Mouse (Mus musculus): Measurements from ENCODE around the gene Lrmda. TPM values are rescaled to one million over a fixed set of nuclear protein-coding genes. Genes with fewer than 3 reads are reported as not detected.

The Lrmda gene
- polyA plus RNA-seq, 1 experiment from 2014 or later: not detected

- no peaks in the 10 kb centered on the region for H3K36me3 ChIP-seq (ENCODE audit: control insufficient read depth, insufficient read depth, low read length)
- no peaks in the 10 kb centered on the region for H3K4me1 ChIP-seq (ENCODE audit: control insufficient read depth, insufficient read depth, low read length)
- H3K9ac ChIP-seq (replicated peaks; ENCODE audit: low read length): no peak overlapping the region
- WGBS: 94% methylated on average over 4 of the region's 4 CpGs
- ATAC-seq (ENCODE audit: low FRiP score, low TSS enrichment) (no peak), DNase-seq (no peak)
- no peak overlapping the region for H3K27ac ChIP-seq (replicated peaks; ENCODE audit: low read depth, low read length)
- no peaks in the 10 kb centered on the region for H3K27me3 ChIP-seq (ENCODE audit: control insufficient read depth, insufficient read depth, low read length)
- H3K4me2 ChIP-seq (ENCODE audit: low read length): no peak overlapping the region
- no peaks in the 10 kb centered on the region for H3K9me3 ChIP-seq (ENCODE audit: control insufficient read depth, low read length)
- H3K4me3 ChIP-seq (replicated peaks; ENCODE audit: low read depth, low read length): no peak overlapping the region
Measured at GRCm38 (mm10) chr14:22841136-22841535, 821.6 kb downstream of the Lrmda start.

DNA sequence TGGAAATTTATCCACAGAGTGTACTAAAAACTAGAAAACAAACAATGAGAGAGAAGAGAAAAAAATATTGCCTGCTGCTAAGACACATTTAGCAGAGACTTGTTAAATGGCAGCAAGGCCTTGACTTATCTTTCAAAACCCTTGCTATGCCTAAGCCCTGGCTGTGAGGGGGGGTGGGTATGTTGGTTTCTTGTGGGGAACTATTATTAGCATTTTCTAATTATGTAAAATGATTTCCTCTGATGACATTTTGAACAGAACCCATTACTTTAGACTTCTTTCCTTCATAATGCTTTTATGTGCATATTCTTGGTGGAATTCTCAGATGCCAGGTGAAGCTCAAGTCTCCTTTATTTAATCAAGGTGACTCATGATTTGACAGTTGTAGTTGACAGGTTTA is 824.5 kb downstream of the Lrmda start:
- H3K27ac ChIP-seq (replicated peaks; ENCODE audit: low read depth, low read length): no peak overlapping the region
- no peaks in the 10 kb centered on the region for H3K9me3 ChIP-seq (ENCODE audit: control insufficient read depth, low read length)
- no peak overlapping the region for H3K4me3 ChIP-seq (replicated peaks; ENCODE audit: low read depth, low read length)
- H3K4me2 ChIP-seq (ENCODE audit: low read length): no peak overlapping the region
- no peaks in the 10 kb centered on the region for H3K4me1 ChIP-seq (ENCODE audit: control insufficient read depth, insufficient read depth, low read length)
- DNase-seq: no peak
- H3K9ac ChIP-seq (replicated peaks; ENCODE audit: low read length): no peak overlapping the region
- H3K27me3 ChIP-seq (ENCODE audit: control insufficient read depth, insufficient read depth, low read length): no peaks in the 10 kb centered on the region
- ATAC-seq (ENCODE audit: low FRiP score, low TSS enrichment): no peak
- H3K36me3 ChIP-seq (ENCODE audit: control insufficient read depth, insufficient read depth, low read length): no peaks in the 10 kb centered on the region

DNA sequence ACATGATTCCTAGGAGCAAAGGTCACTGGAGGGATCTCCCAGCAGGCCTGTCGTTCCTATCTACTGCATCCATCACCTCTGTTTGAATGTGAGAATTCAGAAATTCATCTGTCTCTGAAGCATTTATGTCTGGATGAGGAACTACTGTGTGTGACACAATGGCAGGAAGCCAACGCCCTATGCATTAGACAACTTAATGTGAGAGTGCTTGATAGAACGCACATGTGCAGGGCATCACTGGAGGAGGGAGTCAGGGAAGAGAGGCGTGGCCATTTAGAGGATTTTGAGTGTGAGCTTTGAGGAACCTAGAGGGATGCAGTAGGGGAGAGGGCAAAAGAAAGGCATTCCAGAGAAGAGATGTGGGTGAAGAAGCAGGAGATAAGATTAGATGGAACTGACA is 825.9 kb downstream of the Lrmda start:
- ATAC-seq (ENCODE audit: low FRiP score, low TSS enrichment) (no peak), DNase-seq (no peak)
- Histone ChIP-seq H3K9me3 (ENCODE audit: control insufficient read depth, low read length) (no peaks in the 10 kb centered on the region), H3K36me3 (ENCODE audit: control insufficient read depth, insufficient read depth, low read length) (no peaks in the 10 kb centered on the region), H3K9ac (replicated peaks; ENCODE audit: low read length) (no peak overlapping the region), H3K4me3 (replicated peaks; ENCODE audit: low read depth, low read length) (no peak overlapping the region), H3K27me3 (ENCODE audit: control insufficient read depth, insufficient read depth, low read length) (no peaks in the 10 kb centered on the region), H3K4me1 (ENCODE audit: control insufficient read depth, insufficient read depth, low read length) (no peaks in the 10 kb centered on the region), H3K27ac (replicated peaks; ENCODE audit: low read depth, low read length) (no peak overlapping the region), H3K4me2 (ENCODE audit: low read length) (no peak overlapping the region)
- WGBS: 88% methylated on average over 4 of the region's 4 CpGs

DNA sequence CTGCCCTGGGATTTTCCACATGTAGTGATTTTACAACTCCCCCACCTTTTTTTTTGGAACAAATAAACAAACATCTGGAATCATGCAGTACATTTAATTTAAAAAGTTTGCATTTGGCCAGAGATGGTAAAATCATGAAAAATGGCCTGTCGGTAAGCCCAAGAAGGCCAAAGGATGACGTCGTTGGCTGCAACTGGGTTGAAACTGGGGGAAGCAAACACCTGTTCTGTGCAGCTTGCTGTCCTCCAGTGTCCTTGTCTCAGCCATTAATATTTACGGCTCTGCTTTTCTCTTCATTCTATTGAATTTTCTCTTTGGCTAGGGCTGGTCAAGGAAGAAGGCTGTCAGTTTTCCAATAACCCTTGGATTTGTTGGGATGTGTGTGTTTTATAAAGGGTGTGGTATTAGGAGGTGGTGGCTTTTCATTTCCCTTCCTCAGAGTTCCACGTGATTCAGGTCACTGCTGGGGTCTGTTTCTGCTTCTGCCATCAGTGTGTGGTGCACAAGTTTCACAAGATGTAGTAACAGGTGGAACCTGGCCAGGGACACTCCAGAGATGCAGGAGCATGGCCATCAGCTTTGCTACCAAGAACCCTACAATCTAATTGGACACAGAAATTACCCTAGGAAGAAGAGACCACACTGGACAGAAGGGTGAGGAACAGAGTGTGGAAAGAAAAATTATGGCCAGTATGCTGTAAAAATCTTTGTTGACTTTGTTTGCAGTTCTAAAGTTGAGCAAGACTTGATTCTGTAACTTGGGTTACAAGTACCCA is 827.7 kb downstream of the Lrmda start:
- H3K9me3 ChIP-seq (ENCODE audit: control insufficient read depth, low read length): no peaks in the 10 kb centered on the region
- WGBS: 91% methylated on average over 5 of the region's 5 CpGs
- H3K27ac ChIP-seq (replicated peaks; ENCODE audit: low read depth, low read length): no peak overlapping the region
- no peak overlapping the region for H3K9ac ChIP-seq (replicated peaks; ENCODE audit: low read length)
- no peaks in the 10 kb centered on the region for H3K36me3 ChIP-seq (ENCODE audit: control insufficient read depth, insufficient read depth, low read length)
- no peaks in the 10 kb centered on the region for H3K27me3 ChIP-seq (ENCODE audit: control insufficient read depth, insufficient read depth, low read length)
- no peak for ATAC-seq (ENCODE audit: low FRiP score, low TSS enrichment)
- no peak overlapping the region for H3K4me3 ChIP-seq (replicated peaks; ENCODE audit: low read depth, low read length)
- DNase-seq: no peak
- no peaks in the 10 kb centered on the region for H3K4me1 ChIP-seq (ENCODE audit: control insufficient read depth, insufficient read depth, low read length)
- H3K4me2 ChIP-seq (ENCODE audit: low read length): no peak overlapping the region

DNA sequence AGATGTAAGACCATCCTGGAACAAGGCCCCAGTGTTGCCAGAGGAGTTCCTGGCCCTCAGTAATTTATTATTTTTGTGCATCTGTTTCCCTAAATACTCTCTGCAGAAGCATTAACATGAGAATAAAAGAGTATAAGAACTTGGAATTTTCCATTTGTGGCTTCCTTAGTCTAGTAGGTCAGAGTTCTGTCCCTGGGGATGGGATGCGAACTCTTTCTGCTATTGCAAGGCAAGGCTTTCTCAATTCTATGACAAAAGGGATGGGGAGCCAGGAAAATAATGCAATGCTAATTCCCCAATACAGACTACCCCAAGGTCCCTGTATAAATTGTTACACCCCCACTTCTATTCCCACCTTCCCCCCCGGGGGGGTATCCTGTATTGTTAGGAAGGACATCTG is 829.6 kb downstream of the Lrmda start:
- H3K27ac ChIP-seq (replicated peaks; ENCODE audit: low read depth, low read length): no peak overlapping the region
- no peaks in the 10 kb centered on the region for H3K4me1 ChIP-seq (ENCODE audit: control insufficient read depth, insufficient read depth, low read length)
- 82% methylated on average over 2 of the region's 2 CpGs for WGBS
- H3K36me3 ChIP-seq (ENCODE audit: control insufficient read depth, insufficient read depth, low read length): no peaks in the 10 kb centered on the region
- no peaks in the 10 kb centered on the region for H3K27me3 ChIP-seq (ENCODE audit: control insufficient read depth, insufficient read depth, low read length)
- H3K9ac ChIP-seq (replicated peaks; ENCODE audit: low read length): no peak overlapping the region
- ATAC-seq (ENCODE audit: low FRiP score, low TSS enrichment): no peak
- no peak overlapping the region for H3K4me3 ChIP-seq (replicated peaks; ENCODE audit: low read depth, low read length)
- DNase-seq: no peak
- no peak overlapping the region for H3K4me2 ChIP-seq (ENCODE audit: low read length)
- no peaks in the 10 kb centered on the region for H3K9me3 ChIP-seq (ENCODE audit: control insufficient read depth, low read length)

- WGBS: 23% methylated on average over 4 of the region's 4 CpGs
- no peaks in the 10 kb centered on the region for H3K4me1 ChIP-seq (ENCODE audit: control insufficient read depth, insufficient read depth, low read length)
Measured at GRCm38 (mm10) chr14:22860631-22861030, 841.1 kb downstream of the Lrmda start.

GRCm38 (mm10) chr14:22864132-22864531 is 844.6 kb downstream of the Lrmda start:
- DNase-seq (no peak), ATAC-seq (ENCODE audit: low FRiP score, low TSS enrichment) (no peak)
- H3K4me3 ChIP-seq (replicated peaks; ENCODE audit: low read depth, low read length): no peak overlapping the region
- WGBS: 75% methylated on average over 7 of the region's 7 CpGs
- no peaks in the 10 kb centered on the region for H3K9me3 ChIP-seq (ENCODE audit: control insufficient read depth, low read length)
- H3K36me3 ChIP-seq (ENCODE audit: control insufficient read depth, insufficient read depth, low read length): no peaks in the 10 kb centered on the region
- H3K4me2 ChIP-seq (ENCODE audit: low read length): no peak overlapping the region
- no peaks in the 10 kb centered on the region for H3K4me1 ChIP-seq (ENCODE audit: control insufficient read depth, insufficient read depth, low read length)
- H3K9ac ChIP-seq (replicated peaks; ENCODE audit: low read length): no peak overlapping the region
- H3K27ac ChIP-seq (replicated peaks; ENCODE audit: low read depth, low read length): no peak overlapping the region
- no peaks in the 10 kb centered on the region for H3K27me3 ChIP-seq (ENCODE audit: control insufficient read depth, insufficient read depth, low read length)

More at GRCm38 (mm10) chr14:22860631-22861030, 841.1 kb downstream of the Lrmda start:
- H3K27ac ChIP-seq (replicated peaks; ENCODE audit: low read depth, low read length): no peak overlapping the region
- no peak overlapping the region for H3K9ac ChIP-seq (replicated peaks; ENCODE audit: low read length)
- no peaks in the 10 kb centered on the region for H3K9me3 ChIP-seq (ENCODE audit: control insufficient read depth, low read length)
- no peak for ATAC-seq (ENCODE audit: low FRiP score, low TSS enrichment)
- no peak overlapping the region for H3K4me3 ChIP-seq (replicated peaks; ENCODE audit: low read depth, low read length)
- no peak overlapping the region for H3K4me2 ChIP-seq (ENCODE audit: low read length)
- no peaks in the 10 kb centered on the region for H3K36me3 ChIP-seq (ENCODE audit: control insufficient read depth, insufficient read depth, low read length)
- no peaks in the 10 kb centered on the region for H3K27me3 ChIP-seq (ENCODE audit: control insufficient read depth, insufficient read depth, low read length)
- DNase-seq: no peak

DNA sequence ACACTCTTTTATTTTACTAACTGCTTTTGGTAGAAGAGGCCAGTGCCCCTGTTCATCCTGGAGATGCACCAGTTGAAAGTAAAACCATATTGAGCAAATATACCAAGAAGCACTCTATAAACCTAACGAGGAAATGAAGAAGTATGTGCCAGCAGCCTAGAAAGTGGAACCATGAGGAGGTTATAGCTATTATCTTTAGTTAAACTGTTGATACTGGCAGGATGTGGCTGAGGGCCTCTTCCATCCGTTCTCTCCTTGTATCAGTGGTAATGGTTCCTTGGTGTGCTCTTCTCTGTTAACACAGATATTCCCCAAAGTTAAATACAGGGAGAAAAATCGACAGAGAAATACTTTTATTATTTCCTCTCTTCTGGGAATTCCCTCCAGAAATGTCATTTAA is 855.1 kb downstream of the Lrmda start:
- Histone ChIP-seq H3K4me1 (ENCODE audit: control insufficient read depth, insufficient read depth, low read length) (no peaks in the 10 kb centered on the region), H3K9ac (replicated peaks; ENCODE audit: low read length) (no peak overlapping the region), H3K4me2 (ENCODE audit: low read length) (no peak overlapping the region), H3K9me3 (ENCODE audit: control insufficient read depth, low read length) (no peaks in the 10 kb centered on the region), H3K4me3 (replicated peaks; ENCODE audit: low read depth, low read length) (no peak overlapping the region), H3K36me3 (ENCODE audit: control insufficient read depth, insufficient read depth, low read length) (no peaks in the 10 kb centered on the region), H3K27ac (replicated peaks; ENCODE audit: low read depth, low read length) (no peak overlapping the region), H3K27me3 (ENCODE audit: control insufficient read depth, insufficient read depth, low read length) (no peaks in the 10 kb centered on the region)
- WGBS: 88% methylated on average over 3 of the region's 3 CpGs
- DNase-seq (no peak), ATAC-seq (ENCODE audit: low FRiP score, low TSS enrichment) (no peak)

GRCm38 (mm10) chr14:22887182-22887581 is 867.7 kb downstream of the Lrmda start:
- Histone ChIP-seq H3K4me1 (ENCODE audit: control insufficient read depth, insufficient read depth, low read length) (no peaks in the 10 kb centered on the region), H3K27me3 (ENCODE audit: control insufficient read depth, insufficient read depth, low read length) (no peaks in the 10 kb centered on the region), H3K27ac (replicated peaks; ENCODE audit: low read depth, low read length) (no peak overlapping the region), H3K4me2 (ENCODE audit: low read length) (no peak overlapping the region), H3K9ac (replicated peaks; ENCODE audit: low read length) (no peak overlapping the region), H3K9me3 (ENCODE audit: control insufficient read depth, low read length) (no peaks in the 10 kb centered on the region), H3K4me3 (replicated peaks; ENCODE audit: low read depth, low read length) (no peak overlapping the region), H3K36me3 (ENCODE audit: control insufficient read depth, insufficient read depth, low read length) (no peaks in the 10 kb centered on the region)
- ATAC-seq (ENCODE audit: low FRiP score, low TSS enrichment) (no peak), DNase-seq (no peak)
- WGBS: 64% methylated on average over 3 of the region's 3 CpGs

All from midbrain, embryonic 14.5 days (tissue).